Mouse (Mus musculus): ENCODE data around the gene Zic2.

DNA sequence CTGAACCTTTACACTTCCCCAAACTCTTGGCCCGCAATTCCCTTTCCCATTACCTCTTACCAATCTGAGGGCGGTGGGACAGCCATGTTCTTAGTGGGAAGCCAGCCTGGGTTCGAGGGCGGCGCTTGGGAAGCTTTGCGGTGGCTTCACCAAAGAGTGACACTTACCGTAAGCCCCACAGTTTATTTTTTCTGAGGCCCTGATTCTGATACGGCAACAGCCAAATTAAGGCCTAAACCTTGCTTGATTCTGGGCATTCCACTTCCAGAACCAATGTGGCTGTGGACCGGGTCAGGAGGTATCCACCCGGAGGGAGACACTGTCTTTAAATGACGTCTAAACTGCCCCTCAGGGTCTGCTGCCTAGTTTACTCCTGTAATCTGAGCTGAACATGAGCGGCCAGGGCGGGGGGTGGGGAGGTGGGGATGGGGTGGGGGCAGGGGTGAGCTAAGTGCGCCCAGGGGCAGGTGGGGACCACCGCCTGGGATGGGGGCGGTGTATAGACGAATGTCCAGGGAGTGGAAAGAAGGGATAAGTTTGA is 2.0 kb upstream of the Zic2 start:
- TF ChIP-seq CTCF (IDR thresholded peaks at IDR 0.05; ENCODE audit: extremely low read depth, insufficient read depth, insufficient read length, insufficient replicate concordance) (no peak), POLR2A (IDR thresholded peaks at IDR 0.05; ENCODE audit: low read depth, low read length) (no peak)
